Mouse (Mus musculus) forebrain, embryonic 11.5 days (tissue): ENCODE results near the gene Kcnc2. TPM values are rescaled to one million over a fixed set of nuclear protein-coding genes. Genes with fewer than 3 reads are reported as not detected.

ENCODE experiments used
- ATAC-seq: fragments of 200-750 bp; cut with Nextera tagmentation; replicated peaks from 2 replicates; pipeline ENCODE4 v1.8.0; 2017; ENCODE audit warnings: moderate TSS enrichment; ENCODE audit not compliant: low FRiP score
- DNase-seq: peaks from one replicate; pipeline ENCODE4 v3.0.0-alpha.2; 2017; ENCODE audit warnings: low spot score
- H3K27ac ChIP-seq: fragments of 300-500 bp; sonication (generic); 2 replicates; pipeline ENCODE4 v1.5.1; 2014; ENCODE audit warnings: low read depth, low read length
- H3K27me3 ChIP-seq: fragments of 300-500 bp; sonication (generic); 2 replicates; pipeline ENCODE4 v1.6.1; 2014; ENCODE audit warnings: mild to moderate bottlenecking, low read length, mixed read lengths; ENCODE audit not compliant: control insufficient read depth, insufficient read depth
- H3K36me3 ChIP-seq: fragments of 300-500 bp; sonication (generic); 2 replicates; pipeline ENCODE4 v1.6.1; 2014; ENCODE audit warnings: mild to moderate bottlenecking, low read length, moderate library complexity, mixed read lengths; ENCODE audit not compliant: control insufficient read depth, insufficient read depth
- H3K4me1 ChIP-seq: fragments of 300-500 bp; sonication (generic); replicated peaks from 2 replicates; pipeline ENCODE4 v1.6.1; 2014; ENCODE audit warnings: low read length, mixed read lengths; ENCODE audit not compliant: control insufficient read depth, insufficient read depth
- H3K4me2 ChIP-seq: fragments of 300-500 bp; sonication (generic); 2 replicates; pipeline ENCODE4 v1.6.1; 2014; ENCODE audit warnings: low read depth, mild to moderate bottlenecking, low read length, moderate library complexity, mixed read lengths; ENCODE audit not compliant: severe bottlenecking
- H3K4me3 ChIP-seq: fragments of 300-500 bp; sonication (generic); 2 replicates; pipeline ENCODE4 v1.5.1; 2014; ENCODE audit warnings: low read depth, low read length
- H3K9ac ChIP-seq: fragments of 300-500 bp; sonication (generic); 2 replicates; pipeline ENCODE4 v1.6.1; 2014; ENCODE audit warnings: low read length
- H3K9me3 ChIP-seq: fragments of 300-500 bp; sonication (generic); 2 replicates; pipeline ENCODE4 v1.6.1; 2016; ENCODE audit warnings: low read length, mixed read lengths; ENCODE audit not compliant: control insufficient read depth
- WGBS: fragments of 180-500 bp; shearing (Covaris S2); extraction: QIAGEN DNeasy Blood & Tissue Kit; methylation state at CpG from one replicate; pipeline ENCODE4 v1.1.7; 2014; 5-methylcytosine and 5-hydroxymethylcytosine counted together
- polyA plus RNA-seq: library from polyadenylated mRNA; unstranded; fragments of >200 nt; fragmentation: Nextera tagmentation; extraction: Ambion mirVana; gene quantifications from 2 replicates; pipeline ENCODE4 v1.2.1, GENCODE M21; 2014

Gene Kcnc2
- polyA plus RNA-seq, 1 experiment from 2014 or later = 1.2 TPM

- H3K9ac ChIP-seq = no peak overlapping the region
- H3K36me3 ChIP-seq = no peaks in the 10 kb centered on the region
- DNase-seq = no peak
- WGBS = 80% methylated on average over 5 of the region's 5 CpGs
- no peaks in the 10 kb centered on the region for H3K27me3 ChIP-seq
- H3K27ac ChIP-seq = no peak overlapping the region
- H3K4me2 ChIP-seq = no peak overlapping the region
- no peak for ATAC-seq
- H3K9me3 ChIP-seq = no peaks in the 10 kb centered on the region
- H3K4me3 ChIP-seq = no peak overlapping the region
- H3K4me1 ChIP-seq = no peaks in the 10 kb centered on the region; the same call in 1 of the 2 replicates
These were observed 89.8 kb downstream of the Kcnc2 start for GRCm38 (mm10) chr10:112360704-112361103.

- Histone ChIP-seq H3K4me1 (no peaks in the 10 kb centered on the region; the same call in 1 of the 2 replicates), H3K36me3 (no peaks in the 10 kb centered on the region), H3K4me2 (no peak overlapping the region), H3K27me3 (no peaks in the 10 kb centered on the region), H3K27ac (no peak overlapping the region), H3K9me3 (no peaks in the 10 kb centered on the region), H3K9ac (no peak overlapping the region), H3K4me3 (no peak overlapping the region)
- ATAC-seq (no peak), DNase-seq (no peak)
- WGBS = 71% methylated on average over 3 of the region's 3 CpGs
These were observed 97.4 kb downstream of the Kcnc2 start for GRCm38 (mm10) chr10:112368369-112368768.

GRCm38 (mm10) chr10:112377163-112377562 is 106.2 kb downstream of the Kcnc2 start:
- Histone ChIP-seq H3K27me3 (no peaks in the 10 kb centered on the region; the same call in 1 of the 2 replicates), H3K27ac (no peak overlapping the region), H3K36me3 (no peaks in the 10 kb centered on the region), H3K4me2 (no peak overlapping the region), H3K9me3 (no peaks in the 10 kb centered on the region), H3K4me1 (no peaks in the 10 kb centered on the region), H3K4me3 (no peak overlapping the region), H3K9ac (no peak overlapping the region)
- WGBS = 81% methylated on average over 5 of the region's 5 CpGs
- no peak for ATAC-seq
- DNase-seq = no peak

- Histone ChIP-seq H3K9ac (no peak overlapping the region), H3K27me3 (no peaks in the 10 kb centered on the region; the same call in 1 of the 2 replicates), H3K27ac (no peak overlapping the region), H3K9me3 (no peaks in the 10 kb centered on the region), H3K36me3 (no peaks in the 10 kb centered on the region), H3K4me3 (no peak overlapping the region), H3K4me2 (no peak overlapping the region), H3K4me1 (no peaks in the 10 kb centered on the region)
- DNase-seq (no peak), ATAC-seq (no peak)
- 86% methylated on average over 6 of the region's 6 CpGs for WGBS
These were observed 107.5 kb downstream of the Kcnc2 start for GRCm38 (mm10) chr10:112378465-112378864.

GRCm38 (mm10) chr10:112380590-112380989 is 109.7 kb downstream of the Kcnc2 start:
- WGBS = 91% methylated on average over 6 of the region's 6 CpGs
- H3K36me3 ChIP-seq = no peaks in the 10 kb centered on the region

GRCm38 (mm10) chr10:112394399-112394970 is 123.6 kb downstream of the Kcnc2 start:
- Histone ChIP-seq H3K27ac (no peak overlapping the region), H3K4me2 (no peak overlapping the region), H3K9me3 (no peaks in the 10 kb centered on the region), H3K36me3 (no peaks in the 10 kb centered on the region), H3K27me3 (no peaks in the 10 kb centered on the region), H3K4me3 (no peak overlapping the region), H3K9ac (no peak overlapping the region), H3K4me1 (no peaks in the 10 kb centered on the region)
- DNase-seq (no peak), ATAC-seq (no peak)
- 66% methylated on average over 8 of the region's 8 CpGs for WGBS

More at GRCm38 (mm10) chr10:112380590-112380989, 109.7 kb downstream of the Kcnc2 start:
- no peak overlapping the region for H3K9ac ChIP-seq
- DNase-seq (no peak), ATAC-seq (no peak)
- no peak overlapping the region for H3K4me3 ChIP-seq
- no peaks in the 10 kb centered on the region; the same call in 1 of the 2 replicates for H3K27me3 ChIP-seq
- H3K4me1 ChIP-seq = no peaks in the 10 kb centered on the region
- H3K27ac ChIP-seq = no peak overlapping the region
- no peak overlapping the region for H3K4me2 ChIP-seq
- no peaks in the 10 kb centered on the region for H3K9me3 ChIP-seq

GRCm38 (mm10) chr10:112397194-112397593 is 126.3 kb downstream of the Kcnc2 start:
- H3K9ac ChIP-seq = no peak overlapping the region
- no peak overlapping the region for H3K4me2 ChIP-seq
- 56% methylated on average over 2 of the region's 2 CpGs for WGBS
- no peaks in the 10 kb centered on the region for H3K9me3 ChIP-seq
- DNase-seq (peak; percentile 50), ATAC-seq (no peak)
- no peaks in the 10 kb centered on the region for H3K36me3 ChIP-seq
- H3K4me1 ChIP-seq = no peaks in the 10 kb centered on the region
- H3K27ac ChIP-seq = no peak overlapping the region
- no peaks in the 10 kb centered on the region for H3K27me3 ChIP-seq
- no peak overlapping the region for H3K4me3 ChIP-seq

GRCm38 (mm10) chr10:112400591-112401404 is 129.9 kb downstream of the Kcnc2 start:
- H3K9ac ChIP-seq = no peak overlapping the region
- no peak overlapping the region for H3K27ac ChIP-seq
- no peak for ATAC-seq
- H3K36me3 ChIP-seq = no peaks in the 10 kb centered on the region
- H3K9me3 ChIP-seq = no peaks in the 10 kb centered on the region
- no peaks in the 10 kb centered on the region for H3K4me1 ChIP-seq
- H3K27me3 ChIP-seq = no peaks in the 10 kb centered on the region
- 61% methylated on average over 9 of the region's 9 CpGs for WGBS
- no peak for DNase-seq
- H3K4me2 ChIP-seq = no peak overlapping the region
- H3K4me3 ChIP-seq = no peak overlapping the region
